In genomic region chr16:94168655-94169545, GRCm38 (mm10) we compare ENCODE assay signal across 25 mouse cellular contexts.
DNase-seq lines count a peak whose midpoint lies in the region; TF ChIP-seq lines count a peak whose summit lies in the region.
"Had no signal": no experiment of that assay in that cellular context is flagged by ENCODE, and none has a peak within 500 bp of the region (broad histone marks: within the 10 kb centered on the region; RNA-seq: fewer than 3 reads in every experiment).

No protein-coding gene starts in this region.

- TF ChIP-seq POLR2A in ES-Bruce4 (IDR thresholded peaks at IDR 0.05; ENCODE audit: insufficient read depth, low read length) (no peak), MEL (IDR thresholded peaks at IDR 0.05; ENCODE audit: control insufficient read depth in 1 of 2, insufficient read depth in 1 of 2, low read depth in 1 of 2, low read length in 2 of 2, poor library complexity in 1 of 2) (no peak)

- TF ChIP-seq EP300 in ES-Bruce4 (IDR thresholded peaks at IDR 0.05; ENCODE audit: insufficient read depth, low read depth, low read length) (no peak), MEL (IDR thresholded peaks at IDR 0.05; ENCODE audit: low read depth in 1 of 2, low read length in 2 of 2) (no peak)

- no peak for TF ChIP-seq RAD21 in MEL (IDR thresholded peaks at IDR 0.05; ENCODE audit: low read depth, low read length)

- no peak overlapping the region for H3K4me3 ChIP-seq in ES-Bruce4 (ENCODE audit: low read depth, low read length)
- H3K4me3 ChIP-seq in MEL (ENCODE audit: control insufficient read depth in 1 of 2, insufficient read depth in 1 of 2, low read depth in 2 of 2, low read length in 2 of 2) = no peak overlapping the region
- H3K4me3 ChIP-seq: embryonic facial prominence, embryonic 12.5 days; embryonic facial prominence, embryonic 15.5 days; gastrocnemius, adult 2 months; heart, adult 2 months; heart, embryonic 10.5 days; heart, embryonic 13.5 days had no signal

- H3K9me3 ChIP-seq in ES-Bruce4 (replicated peaks; ENCODE audit: control insufficient read depth, insufficient read depth, low read length, poor library complexity, severe bottlenecking) (no peaks in the 10 kb centered on the region), MEL (replicated peaks; ENCODE audit: insufficient read depth, low read length) (no peaks in the 10 kb centered on the region)
- H3K9me3 ChIP-seq: embryonic facial prominence, embryonic 12.5 days; embryonic facial prominence, embryonic 15.5 days; heart, embryonic 10.5 days; heart, embryonic 13.5 days had no signal

- TF ChIP-seq CTCF in ES-Bruce4 (IDR thresholded peaks at IDR 0.05; ENCODE audit: low read depth, low read length) (peak; percentile 44), MEL (IDR thresholded peaks at IDR 0.05 in 2 of 3, conservative IDR thresholded peaks at IDR 0.05 in 1 of 3; ENCODE audit: control insufficient read depth in 1 of 3, insufficient read depth in 1 of 3, low read depth in 2 of 3, low read length in 3 of 3, poor library complexity in 1 of 3, severe bottlenecking in 1 of 3) (peak in 2 of 3 experiments; percentile 23 to 46; a peak in 4 of 6 replicates)

- no peak overlapping the region for H3K27ac ChIP-seq in ES-Bruce4 (ENCODE audit: insufficient read depth, low read length)
- H3K27ac ChIP-seq in MEL (ENCODE audit: control insufficient read depth, low read depth, low read length) = no peak overlapping the region
- H3K27ac ChIP-seq: embryonic facial prominence, embryonic 12.5 days; embryonic facial prominence, embryonic 15.5 days; gastrocnemius, adult 2 months; heart, adult 2 months; heart, embryonic 10.5 days; heart, embryonic 13.5 days; hindbrain, embryonic 14.5 days; hindbrain, postnatal 0 days had no signal

- no peaks in the 10 kb centered on the region for H3K79me2 ChIP-seq in MEL (ENCODE audit: control insufficient read depth, insufficient read depth, low read length, poor library complexity)

- H3K27me3 ChIP-seq in ES-Bruce4 (ENCODE audit: control insufficient read depth, insufficient read depth, low read length, poor library complexity, severe bottlenecking) (no peaks in the 10 kb centered on the region), MEL (ENCODE audit: control insufficient read depth in 1 of 2, insufficient read depth in 2 of 2, low read length in 2 of 2) (no peaks in the 10 kb centered on the region)
- H3K27me3 ChIP-seq: embryonic facial prominence, embryonic 15.5 days; heart, embryonic 13.5 days; Patski had no signal

- H3K36me3 ChIP-seq in ES-Bruce4 (ENCODE audit: control insufficient read depth, insufficient read depth, low read length, poor library complexity, severe bottlenecking) (no peaks in the 10 kb centered on the region), MEL (ENCODE audit: control insufficient read depth in 1 of 2, insufficient read depth in 2 of 2, low read length in 2 of 2) (no peaks in the 10 kb centered on the region; a peak in 1 of 4 replicates)
- H3K36me3 ChIP-seq: embryonic facial prominence, embryonic 12.5 days; embryonic facial prominence, embryonic 15.5 days; heart, embryonic 10.5 days; heart, embryonic 13.5 days had no signal

- H3K4me1 ChIP-seq in ES-Bruce4 (ENCODE audit: control insufficient read depth, insufficient read depth, low read length) (peaks cover 11% of the 10 kb centered on the region), MEL (ENCODE audit: control insufficient read depth in 1 of 2, insufficient read depth in 2 of 2, low read length in 2 of 2) (no peaks in the 10 kb centered on the region)

- no peak overlapping the region for H3K9ac ChIP-seq in ES-Bruce4 (ENCODE audit: low read depth, poor library complexity, severe bottlenecking)
- no peak overlapping the region for H3K9ac ChIP-seq in MEL (ENCODE audit: control insufficient read depth, low read depth, low read length, poor library complexity, severe bottlenecking)
- H3K9ac ChIP-seq: embryonic facial prominence, embryonic 12.5 days; embryonic facial prominence, embryonic 15.5 days; forebrain, postnatal 0 days; heart, embryonic 13.5 days; hindbrain, embryonic 14.5 days had no signal

- DNase-seq in 416B (ENCODE audit: low read depth) = peak; percentile 11
- DNase-seq in MEL (ENCODE audit: low read depth, low spot score) = peak; percentile 19
- DNase-seq in spleen, adult 18-20 months = no peak
- DNase-seq in cerebellum, adult 11-12 months = no peak
- DNase-seq in kidney, postnatal 10 days = no peak
- DNase-seq: adrenal gland, adult 8-10 months; adrenal gland, postnatal 36 days; cerebellum, adult 2 months; cerebellum, adult 9-11 months; cerebellum, postnatal 25 days; forebrain, postnatal 0 days; gastrocnemius, adult 2 months; gastrocnemius, postnatal 25 days; heart, adult 2 months; heart, postnatal 14 days; heart, postnatal 4 days; kidney, adult 18-20 months had no signal

TF ChIP-seq in MEL, 35 proteins besides CTCF, POLR2A, EP300 and RAD21:
- TF ChIP-seq CHD2 (IDR thresholded peaks at IDR 0.05; ENCODE audit: low read length) (no peak), ZNF384 (IDR thresholded peaks at IDR 0.05; ENCODE audit: low read depth, low read length) (peak; percentile 56)

Comparison
In these comparisons a context has a peak if more than half of its experiments do, and no peak if none do; other contexts are left out.
1. DNase-seq: peak in 416B (single experiment) and MEL (single experiment); none in spleen, adult 18-20 months (0 of 2), cerebellum, adult 11-12 months (single experiment) and kidney, postnatal 10 days (single experiment).